Mouse (Mus musculus): ENCODE measurements around the gene Rpl22.

DNA sequence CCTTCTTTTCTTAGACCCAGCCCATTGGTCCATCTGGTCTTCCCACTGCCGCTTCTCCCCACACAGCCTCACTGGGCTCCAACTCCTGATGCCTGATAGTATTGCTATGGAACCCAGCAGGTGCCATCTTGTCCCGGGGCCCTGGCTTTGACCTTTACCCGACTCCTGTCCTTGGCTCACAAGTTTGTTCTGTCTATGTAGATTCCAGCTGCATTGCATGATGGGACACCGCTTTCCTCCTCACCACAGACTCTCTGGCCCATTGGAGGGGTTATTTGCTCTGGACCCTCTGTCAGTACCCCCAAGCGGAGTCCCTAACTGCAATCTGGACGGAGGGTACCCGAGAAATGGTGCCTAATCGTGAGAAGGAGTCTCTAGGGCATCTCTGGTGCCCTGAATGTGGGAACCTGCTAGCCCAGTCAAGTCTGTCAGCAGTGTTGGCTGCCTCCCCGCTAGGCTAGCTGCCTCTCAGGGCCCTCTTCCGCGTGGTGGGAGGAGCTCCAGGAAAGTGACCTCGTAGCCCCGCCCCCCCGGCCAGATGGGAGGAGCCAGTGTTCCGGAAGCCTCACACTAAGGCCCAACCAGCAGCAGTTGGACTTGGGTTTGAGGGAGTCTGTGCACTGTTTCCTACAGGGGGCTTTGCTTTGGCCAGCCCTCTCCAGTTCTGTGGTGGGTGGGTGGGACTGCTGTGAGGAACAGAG, 15.2 kb downstream of the Rpl22 start:
- no peak for TF ChIP-seq CTCF (IDR thresholded peaks at IDR 0.05; ENCODE audit: insufficient read depth, low read length)
- no peak for TF ChIP-seq POLR2A (IDR thresholded peaks at IDR 0.05; ENCODE audit: borderline replicate concordance, extremely low read depth, low read depth, low read length)

Data from lung, adult 2 months (tissue).